Mouse (Mus musculus) kidney, adult 18-20 months (tissue): ENCODE results near the gene Sulf2.
"Not testable (repeated sequence)": the region's sequence is repeated elsewhere in the genome, so short reads cannot be mapped to it uniquely, and the experiment has no call there.

Source experiments
- DNase-seq: peaks from one replicate; pipeline ENCODE4 v3.0.0; 2021

The Sulf2 gene

GRCm38 (mm10) chr2:166155454-166155815, at the start of gene Sulf2:
Sulf2 (minus strand) TSS chr2:166155663.
- DNase-seq, result peak; percentile 80

- no peak for DNase-seq
These were observed 48.7 kb upstream of the Sulf2 start for GRCm38 (mm10) chr2:166204174-166204573.

- DNase-seq, result no peak
These were observed 48.2 kb upstream of the Sulf2 start for GRCm38 (mm10) chr2:166203647-166204046.

- DNase-seq, result no peak
These were observed 42.5 kb upstream of the Sulf2 start for GRCm38 (mm10) chr2:166197964-166198363.

- no peak for DNase-seq
These were observed 41.6 kb upstream of the Sulf2 start for GRCm38 (mm10) chr2:166197064-166197463.

- DNase-seq, result no peak
These were observed 40.8 kb upstream of the Sulf2 start for GRCm38 (mm10) chr2:166196080-166196786.

GRCm38 (mm10) chr2:166195041-166195440, 39.6 kb upstream of the Sulf2 start:
- no peak for DNase-seq

- DNase-seq, result peak; percentile 74
These were observed 38.8 kb upstream of the Sulf2 start for GRCm38 (mm10) chr2:166194112-166194758.

GRCm38 (mm10) chr2:166193509-166193908, 38.0 kb upstream of the Sulf2 start:
- DNase-seq, result no peak

GRCm38 (mm10) chr2:166190816-166191215, 35.4 kb upstream of the Sulf2 start:
- peak; percentile 75 for DNase-seq

- DNase-seq, result no peak
These were observed 33.7 kb upstream of the Sulf2 start for GRCm38 (mm10) chr2:166189191-166189590.

GRCm38 (mm10) chr2:166187874-166188453, 32.5 kb upstream of the Sulf2 start:
- not testable (repeated sequence) for DNase-seq

GRCm38 (mm10) chr2:166187319-166187718, 31.9 kb upstream of the Sulf2 start:
- not testable (repeated sequence) for DNase-seq

- peak; percentile 45 for DNase-seq
These were observed 30.9 kb upstream of the Sulf2 start for GRCm38 (mm10) chr2:166186244-166186948.

GRCm38 (mm10) chr2:166185768-166186167, 30.3 kb upstream of the Sulf2 start:
- no peak for DNase-seq

GRCm38 (mm10) chr2:166184417-166184816, 29.0 kb upstream of the Sulf2 start:
- DNase-seq, result no peak

GRCm38 (mm10) chr2:166182009-166182685, 26.7 kb upstream of the Sulf2 start:
- no peak for DNase-seq

GRCm38 (mm10) chr2:166180744-166181508, 25.5 kb upstream of the Sulf2 start:
- DNase-seq, result peak; percentile 57

GRCm38 (mm10) chr2:166180136-166180649, 24.7 kb upstream of the Sulf2 start:
- no peak for DNase-seq

- no peak for DNase-seq
These were observed 24.1 kb upstream of the Sulf2 start for GRCm38 (mm10) chr2:166179457-166180101.

GRCm38 (mm10) chr2:166175552-166176136, 20.2 kb upstream of the Sulf2 start:
- DNase-seq, result no peak
